Mouse (Mus musculus) testis, postnatal 14 days (tissue): ENCODE results near the gene Nup210.
A peak's percentile ranks its signal among the peaks of the same experiment; 100 is the strongest.
"Not testable (repeated sequence)": the region's sequence is repeated elsewhere in the genome, so short reads cannot be mapped to it uniquely, and the experiment has no call there.

Experiments used
- DNase-seq: peaks from one replicate; pipeline ENCODE4 v3.0.0; 2021; ENCODE audit warnings: low spot score

Nup210 gene

GRCm38 (mm10) chr6:91104765-91105399 is 11.7 kb downstream of the Nup210 start:
- no peak for DNase-seq

GRCm38 (mm10) chr6:91103421-91103820 is 13.2 kb downstream of the Nup210 start:
- DNase-seq: not testable (repeated sequence)

- DNase-seq: no peak
Measured at GRCm38 (mm10) chr6:91100621-91101020, 16.0 kb downstream of the Nup210 start.

GRCm38 (mm10) chr6:91097879-91098278 is 18.8 kb downstream of the Nup210 start:
- no peak for DNase-seq

- no peak for DNase-seq
Measured at GRCm38 (mm10) chr6:91095072-91095601, 21.5 kb downstream of the Nup210 start.

- DNase-seq: no peak
Measured at GRCm38 (mm10) chr6:91092216-91092899, 24.3 kb downstream of the Nup210 start.

GRCm38 (mm10) chr6:91085114-91085892 is 31.3 kb downstream of the Nup210 start:
- DNase-seq: no peak

- DNase-seq: no peak
Measured at GRCm38 (mm10) chr6:91080033-91080432, 36.6 kb downstream of the Nup210 start.

GRCm38 (mm10) chr6:91076249-91076648 is 40.4 kb downstream of the Nup210 start:
- DNase-seq: peak; percentile 11

GRCm38 (mm10) chr6:91068511-91068910 is 48.1 kb downstream of the Nup210 start:
- DNase-seq: no peak

- no peak for DNase-seq
Measured at GRCm38 (mm10) chr6:91067048-91067447, 49.6 kb downstream of the Nup210 start.

- no peak for DNase-seq
Measured at GRCm38 (mm10) chr6:91061296-91061695, 55.3 kb downstream of the Nup210 start.

GRCm38 (mm10) chr6:91059711-91060110 is 56.9 kb downstream of the Nup210 start:
- no peak for DNase-seq

GRCm38 (mm10) chr6:91057989-91058388 is 58.6 kb downstream of the Nup210 start:
- no peak for DNase-seq

GRCm38 (mm10) chr6:91056348-91056747 is 60.3 kb downstream of the Nup210 start:
- DNase-seq: no peak

GRCm38 (mm10) chr6:91052572-91052971 is 64.1 kb downstream of the Nup210 start:
- no peak for DNase-seq

- no peak for DNase-seq
Measured at GRCm38 (mm10) chr6:91048019-91048418, 68.6 kb downstream of the Nup210 start.

- no peak for DNase-seq
Measured at GRCm38 (mm10) chr6:91047434-91047833, 69.2 kb downstream of the Nup210 start.

- no peak for DNase-seq
Measured at GRCm38 (mm10) chr6:91046184-91046583, 70.4 kb downstream of the Nup210 start.

GRCm38 (mm10) chr6:91044628-91045331 is 71.8 kb downstream of the Nup210 start:
- no peak for DNase-seq

- DNase-seq: no peak
Measured at GRCm38 (mm10) chr6:91041287-91041686, 75.3 kb downstream of the Nup210 start.

GRCm38 (mm10) chr6:91028256-91028655 is 88.4 kb downstream of the Nup210 start:
- no peak for DNase-seq
